Mouse (Mus musculus) intestine, embryonic 16.5 days (tissue): Measurements from ENCODE around the gene Thy1. TPM values are rescaled to one million over a fixed set of nuclear protein-coding genes. Genes with fewer than 3 reads are reported as not detected.
A peak's percentile ranks its signal among the peaks of the same experiment; 100 is the strongest.

Source experiments
- ATAC-seq: fragments of 200-750 bp; cut with Nextera tagmentation; 2 replicates; pipeline ENCODE4 v1.8.0; 2017; ENCODE audit warnings: moderate TSS enrichment, moderate library complexity
- H3K27ac ChIP-seq: fragments of 300-500 bp; sonication (generic); 2 replicates; pipeline ENCODE4 v1.5.1; 2014; ENCODE audit warnings: mild to moderate bottlenecking, low read length
- H3K27me3 ChIP-seq: fragments of 300-500 bp; sonication (generic); replicated peaks from 2 replicates; pipeline ENCODE4 v1.6.1; 2014; ENCODE audit warnings: low read length, control low read depth, mixed read lengths; ENCODE audit not compliant: control insufficient read depth, insufficient read depth
- H3K36me3 ChIP-seq: fragments of 300-500 bp; sonication (generic); 2 replicates; pipeline ENCODE4 v1.6.1; 2014; ENCODE audit warnings: low read length, control low read depth; ENCODE audit not compliant: control insufficient read depth, insufficient read depth
- H3K4me1 ChIP-seq: fragments of 300-500 bp; sonication (generic); 2 replicates; pipeline ENCODE4 v1.6.1; 2014; ENCODE audit warnings: low read length, control low read depth, mixed read lengths; ENCODE audit not compliant: control insufficient read depth, insufficient read depth
- H3K4me2 ChIP-seq: fragments of 300-500 bp; sonication (generic); 2 replicates; pipeline ENCODE4 v1.6.1; 2014; ENCODE audit warnings: low read depth, low read length, control low read depth
- H3K4me3 ChIP-seq: fragments of 300-500 bp; sonication (generic); 2 replicates; pipeline ENCODE4 v1.5.1; 2014; ENCODE audit warnings: mild to moderate bottlenecking, low read length
- H3K9ac ChIP-seq: fragments of 300-500 bp; sonication (generic); 2 replicates; pipeline ENCODE4 v1.6.1; 2014; ENCODE audit warnings: low read depth, low read length
- H3K9me3 ChIP-seq: fragments of 300-500 bp; sonication (generic); 2 replicates; pipeline ENCODE4 v1.6.1; 2016; ENCODE audit warnings: low read length, control low read depth; ENCODE audit not compliant: control insufficient read depth
- whole genome bisulfite sequencing: fragments of 180-500 bp; shearing (Covaris S2); extraction: QIAGEN DNeasy Blood & Tissue Kit; methylation state at CpG from one replicate; pipeline ENCODE4 v1.1.7; 2014; 5-methylcytosine and 5-hydroxymethylcytosine counted together
- polyA plus RNA-seq: library from polyadenylated mRNA; unstranded; fragments of >200 nt; fragmentation: Nextera tagmentation; extraction: Ambion mirVana; gene quantifications from 2 replicates; pipeline ENCODE4 v1.2.1, GENCODE M21; 2015

Gene Thy1
- polyA plus RNA-seq = 1.8 TPM in 2 replicates

GRCm38 (mm10) chr9:44042836-44043707, at the start of gene Thy1:
TSS of gene Thy1 (plus strand) at chr9:44043384.
- WGBS = under 1% methylated on average over 30 of the region's 30 CpGs
- peak within 1 kb of the TSS; percentile 57 for H3K4me2 ChIP-seq

GRCm38 (mm10) chr9:43997681-43998080, 45.5 kb upstream of the Thy1 start:
- no peak overlapping the region for H3K27ac ChIP-seq
- no peak for ATAC-seq
- H3K9me3 ChIP-seq = no peaks in the 10 kb centered on the region
- H3K4me1 ChIP-seq = peaks cover 8% of the 10 kb centered on the region; the same call in 1 of the 2 replicates
- H3K4me2 ChIP-seq = no peak overlapping the region
- no peaks in the 10 kb centered on the region for H3K27me3 ChIP-seq
- 71% methylated on average over 2 of the region's 2 CpGs for WGBS
- H3K9ac ChIP-seq = no peak overlapping the region
- no peak overlapping the region for H3K4me3 ChIP-seq
- H3K36me3 ChIP-seq = no peaks in the 10 kb centered on the region

More at GRCm38 (mm10) chr9:44042836-44043707, at the start of gene Thy1:
- Histone ChIP-seq H3K4me1 (peaks cover 13% of the 10 kb centered on the region), H3K9me3 (no peaks in the 10 kb centered on the region), H3K36me3 (no peaks in the 10 kb centered on the region), H3K27ac (no peak within 1 kb of the TSS), H3K9ac (no peak within 1 kb of the TSS), H3K27me3 (peaks cover 22% of the 10 kb centered on the region), H3K4me3 (peak within 1 kb of the TSS; percentile 37)
- ATAC-seq = peak; percentile 31; the same call in 1 of the 2 replicates

GRCm38 (mm10) chr9:43998851-43999250, 44.3 kb upstream of the Thy1 start:
- Histone ChIP-seq H3K4me2 (no peak overlapping the region), H3K4me3 (no peak overlapping the region), H3K27ac (no peak overlapping the region), H3K9ac (no peak overlapping the region), H3K36me3 (no peaks in the 10 kb centered on the region), H3K9me3 (no peaks in the 10 kb centered on the region), H3K27me3 (no peaks in the 10 kb centered on the region), H3K4me1 (0 out of 2 replicates have a peak, but pooled peaks cover 2% of the 10 kb centered on the region)
- ATAC-seq = no peak
- WGBS = 81% methylated on average over 4 of the region's 4 CpGs

- ATAC-seq = no peak
- H3K9ac ChIP-seq = no peak overlapping the region
- no peaks in the 10 kb centered on the region for H3K4me1 ChIP-seq
- WGBS = 83% methylated on average over 3 of the region's 3 CpGs
- no peak overlapping the region for H3K27ac ChIP-seq
- no peaks in the 10 kb centered on the region for H3K36me3 ChIP-seq
- H3K9me3 ChIP-seq = no peaks in the 10 kb centered on the region
- no peak overlapping the region for H3K4me3 ChIP-seq
- no peaks in the 10 kb centered on the region for H3K27me3 ChIP-seq
- no peak overlapping the region for H3K4me2 ChIP-seq
These were observed 38.8 kb upstream of the Thy1 start for GRCm38 (mm10) chr9:44004362-44004761.

GRCm38 (mm10) chr9:44005305-44005704, 37.9 kb upstream of the Thy1 start:
- ATAC-seq = no peak
- no peak overlapping the region for H3K27ac ChIP-seq
- no peaks in the 10 kb centered on the region for H3K36me3 ChIP-seq
- no peak overlapping the region for H3K4me2 ChIP-seq
- H3K9me3 ChIP-seq = no peaks in the 10 kb centered on the region
- H3K27me3 ChIP-seq = no peaks in the 10 kb centered on the region
- no peaks in the 10 kb centered on the region for H3K4me1 ChIP-seq
- 84% methylated on average over 3 of the region's 3 CpGs for WGBS
- no peak overlapping the region for H3K4me3 ChIP-seq
- H3K9ac ChIP-seq = no peak overlapping the region

GRCm38 (mm10) chr9:44007323-44007722, 35.9 kb upstream of the Thy1 start:
- no peak overlapping the region for H3K27ac ChIP-seq
- 58% methylated on average over 2 of the region's 2 CpGs for WGBS
- H3K4me1 ChIP-seq = peaks cover under 1% of the 10 kb centered on the region; the same call in 1 of the 2 replicates
- H3K4me3 ChIP-seq = no peak overlapping the region
- no peaks in the 10 kb centered on the region for H3K27me3 ChIP-seq
- H3K9me3 ChIP-seq = no peaks in the 10 kb centered on the region
- no peaks in the 10 kb centered on the region for H3K36me3 ChIP-seq
- no peak for ATAC-seq
- no peak overlapping the region for H3K9ac ChIP-seq
- no peak overlapping the region for H3K4me2 ChIP-seq

- H3K4me3 ChIP-seq = no peak overlapping the region
- no peaks in the 10 kb centered on the region for H3K27me3 ChIP-seq
- H3K4me2 ChIP-seq = no peak overlapping the region
- no peaks in the 10 kb centered on the region for H3K9me3 ChIP-seq
- H3K4me1 ChIP-seq = peaks cover 3% of the 10 kb centered on the region; the same call in 1 of the 2 replicates
- no peak for ATAC-seq
- no peaks in the 10 kb centered on the region for H3K36me3 ChIP-seq
- H3K27ac ChIP-seq = no peak overlapping the region
- WGBS = 76% methylated on average over 3 of the region's 3 CpGs
- no peak overlapping the region for H3K9ac ChIP-seq
These were observed 35.2 kb upstream of the Thy1 start for GRCm38 (mm10) chr9:44007991-44008390.

GRCm38 (mm10) chr9:44010900-44011299, 32.3 kb upstream of the Thy1 start:
- no peak for ATAC-seq
- peaks cover 3% of the 10 kb centered on the region; the same call in 1 of the 2 replicates for H3K4me1 ChIP-seq
- H3K27ac ChIP-seq = no peak overlapping the region
- no peak overlapping the region for H3K9ac ChIP-seq
- no peaks in the 10 kb centered on the region for H3K36me3 ChIP-seq
- 80% methylated on average over 3 of the region's 3 CpGs for WGBS
- no peaks in the 10 kb centered on the region for H3K27me3 ChIP-seq
- no peak overlapping the region for H3K4me3 ChIP-seq
- H3K9me3 ChIP-seq = no peaks in the 10 kb centered on the region
- H3K4me2 ChIP-seq = no peak overlapping the region

- peak; percentile 62 for ATAC-seq
- no peaks in the 10 kb centered on the region for H3K9me3 ChIP-seq
- H3K27me3 ChIP-seq = no peaks in the 10 kb centered on the region
- no peak overlapping the region for H3K4me3 ChIP-seq
- H3K36me3 ChIP-seq = no peaks in the 10 kb centered on the region
- peaks cover 3% of the 10 kb centered on the region; the same call in 1 of the 2 replicates for H3K4me1 ChIP-seq
- H3K4me2 ChIP-seq = no peak overlapping the region
- no peak overlapping the region for H3K9ac ChIP-seq
- no peak overlapping the region for H3K27ac ChIP-seq
- 67% methylated on average over 5 of the region's 5 CpGs for WGBS
These were observed 31.5 kb upstream of the Thy1 start for GRCm38 (mm10) chr9:44011668-44012067.
